Mouse (Mus musculus) kidney, adult 2 months (tissue): ENCODE results near the gene Klhdc3.

Experiments
- CTCF ChIP-seq: fragments of 200-500 bp; conservative IDR thresholded peaks from 2 replicates; pipeline ENCODE4 v1.5.1; 2011; ENCODE audit warnings: low read depth, mild to moderate bottlenecking, control low read depth, low read length, moderate library complexity, mixed read lengths; ENCODE audit not compliant: insufficient read depth, insufficient read length
- POLR2A ChIP-seq: fragments of 200-500 bp; IDR thresholded peaks from one replicate; pipeline ENCODE4 v1.6.1; 2011; ENCODE audit warnings: low read depth, low read length, control low read depth

- TF ChIP-seq CTCF (no peak), POLR2A (no peak)
These were observed 33.1 kb upstream of the Klhdc3 start for GRCm38 (mm10) chr17:46713849-46714248.
